Mouse (Mus musculus) embryonic fibroblast, embryonic 13.5 days (primary cell): ENCODE measurements around the gene Tnfsf18. TPM values are rescaled to one million over a fixed set of nuclear protein-coding genes. Genes with fewer than 3 reads are reported as not detected.

Experiments used
- H3K27ac ChIP-seq: 2 replicates; pipeline ENCODE4 v1.5.1; 2012; ENCODE audit warnings: low read length, control low read depth, inconsistent platforms; ENCODE audit not compliant: insufficient read depth
- H3K4me1 ChIP-seq: 2 replicates; pipeline ENCODE4 v1.6.1; 2011; ENCODE audit warnings: low read length; ENCODE audit not compliant: control insufficient read depth, insufficient read depth
- H3K4me3 ChIP-seq: 2 replicates; pipeline ENCODE4 v1.5.1; 2011; ENCODE audit warnings: mild to moderate bottlenecking, control low read depth, low read length; ENCODE audit not compliant: insufficient read depth
- CTCF ChIP-seq: IDR thresholded peaks from 2 replicates; pipeline ENCODE4 v1.5.1; 2011; ENCODE audit warnings: mild to moderate bottlenecking, control low read depth, low read length, moderate library complexity, borderline replicate concordance; ENCODE audit not compliant: insufficient read depth
- POLR2A ChIP-seq: IDR thresholded peaks from 2 replicates; pipeline ENCODE4 v1.6.1; 2011; ENCODE audit warnings: low read depth, mild to moderate bottlenecking, control low read depth, low read length, moderate library complexity
- polyA plus RNA-seq: library from polyadenylated mRNA; stranded (reverse); fragments of >200 nt; gene quantifications from 2 replicates; pipeline ENCODE4 v1.2.4, GENCODE M21; 2011; ENCODE audit warnings: low read depth; ENCODE audit not compliant: missing spikeins, insufficient read length

Tnfsf18 gene
- polyA plus RNA-seq, 1 experiment: 0.25 TPM

- TF ChIP-seq POLR2A (no peak), CTCF (no peak)
- peaks cover 7% of the 10 kb centered on the region for H3K4me1 ChIP-seq
- H3K27ac ChIP-seq: peak overlapping the region; percentile 52; the same call in 1 of the 2 replicates
Observed at GRCm38 (mm10) chr1:161496866-161497645, 2.6 kb downstream of the Tnfsf18 start.

GRCm38 (mm10) chr1:161500114-161500810 lies 5.8 kb downstream of the Tnfsf18 start:
- Histone ChIP-seq H3K4me1 (peaks cover 4% of the 10 kb centered on the region; the same call in 1 of the 2 replicates), H3K27ac (peak overlapping the region; percentile 9; the same call in 1 of the 2 replicates), H3K4me3 (no peak overlapping the region)
- TF ChIP-seq POLR2A: no peak
- TF ChIP-seq CTCF: no peak

More at GRCm38 (mm10) chr1:161496866-161497645, 2.6 kb downstream of the Tnfsf18 start:
- H3K4me3 ChIP-seq: no peak overlapping the region

GRCm38 (mm10) chr1:161500811-161501146 lies 6.3 kb downstream of the Tnfsf18 start:
- peaks cover 6% of the 10 kb centered on the region; the same call in 1 of the 2 replicates for H3K4me1 ChIP-seq
- H3K4me3 ChIP-seq: no peak overlapping the region
- no peak for TF ChIP-seq CTCF
- no peak for TF ChIP-seq POLR2A
- peak overlapping the region; percentile 9; the same call in 1 of the 2 replicates for H3K27ac ChIP-seq

GRCm38 (mm10) chr1:161506317-161506716 lies 11.9 kb downstream of the Tnfsf18 start:
- Histone ChIP-seq H3K4me1 (peaks cover 11% of the 10 kb centered on the region), H3K4me3 (no peak overlapping the region), H3K27ac (peak overlapping the region; percentile 36; the same call in 1 of the 2 replicates)
- TF ChIP-seq POLR2A (no peak), CTCF (no peak)

GRCm38 (mm10) chr1:161507623-161508047 lies 13.2 kb downstream of the Tnfsf18 start:
- TF ChIP-seq CTCF (no peak), POLR2A (no peak)
- peaks cover 11% of the 10 kb centered on the region for H3K4me1 ChIP-seq
- H3K27ac ChIP-seq: peak overlapping the region; percentile 51
- H3K4me3 ChIP-seq: no peak overlapping the region

GRCm38 (mm10) chr1:161517355-161517754 lies 22.9 kb downstream of the Tnfsf18 start:
- no peak overlapping the region for H3K4me3 ChIP-seq
- H3K27ac ChIP-seq: no peak overlapping the region

GRCm38 (mm10) chr1:161520223-161520622 lies 25.8 kb downstream of the Tnfsf18 start:
- H3K27ac ChIP-seq: no peak overlapping the region
- H3K4me3 ChIP-seq: no peak overlapping the region
- no peaks in the 10 kb centered on the region for H3K4me1 ChIP-seq
- TF ChIP-seq POLR2A: no peak
- TF ChIP-seq CTCF: no peak

More at GRCm38 (mm10) chr1:161517355-161517754, 22.9 kb downstream of the Tnfsf18 start:
- no peak for TF ChIP-seq POLR2A
- TF ChIP-seq CTCF: no peak
- no peaks in the 10 kb centered on the region for H3K4me1 ChIP-seq

- no peak for TF ChIP-seq CTCF
- no peak for TF ChIP-seq POLR2A
- no peak overlapping the region for H3K27ac ChIP-seq
- H3K4me1 ChIP-seq: no peaks in the 10 kb centered on the region
- no peak overlapping the region for H3K4me3 ChIP-seq
Observed at GRCm38 (mm10) chr1:161528173-161528572, 33.7 kb downstream of the Tnfsf18 start.

GRCm38 (mm10) chr1:161550596-161551095 lies 56.2 kb downstream of the Tnfsf18 start:
- H3K4me3 ChIP-seq: no peak overlapping the region
- no peak for TF ChIP-seq CTCF
- TF ChIP-seq POLR2A: no peak
- no peaks in the 10 kb centered on the region for H3K4me1 ChIP-seq
- no peak overlapping the region for H3K27ac ChIP-seq

GRCm38 (mm10) chr1:161552098-161552497 lies 57.6 kb downstream of the Tnfsf18 start:
- Histone ChIP-seq H3K4me1 (no peaks in the 10 kb centered on the region), H3K4me3 (no peak overlapping the region), H3K27ac (no peak overlapping the region)
- no peak for TF ChIP-seq POLR2A

Other genes with a start within 250 kb of the Tnfsf18 start
- gene Prdx6, start 243.4 kb upstream of the Tnfsf18 start, polyA plus RNA-seq: 160 and 203 TPM in 2 replicates
- gene Tnfsf4, start 99.2 kb upstream of the Tnfsf18 start, polyA plus RNA-seq: 0.27 TPM in 1 of 2 replicates, not detected in the other